Comparison of ENCODE assay signal across 23 mouse cellular contexts in the genomic region with DNA sequence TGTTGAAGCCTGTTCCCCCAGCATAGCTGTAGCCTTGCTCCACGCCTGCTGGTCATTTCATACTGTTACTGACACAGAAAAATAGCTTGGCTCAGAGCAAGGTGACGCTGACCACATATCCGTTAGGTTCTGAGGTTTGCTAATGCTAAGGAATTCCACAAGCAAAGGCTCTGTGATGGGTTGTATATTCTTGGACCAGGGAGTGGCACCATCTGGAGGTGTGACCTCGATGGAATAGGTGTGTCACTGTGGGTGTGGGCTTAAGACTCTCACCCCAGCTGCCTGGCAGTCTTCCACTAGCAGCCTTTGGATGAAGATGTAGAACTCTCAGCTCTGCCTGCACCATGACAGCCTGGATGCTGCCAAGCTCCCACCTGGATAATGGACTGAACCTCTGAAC. TPM values are rescaled to one million over a fixed set of nuclear protein-coding genes. Genes with fewer than 3 reads are reported as not detected.
A peak's percentile ranks its signal among the peaks of the same experiment; 100 is the strongest.
DNase-seq lines count a peak whose midpoint lies in the region; ATAC-seq and TF ChIP-seq lines count a peak whose summit lies in the region.
"Had no signal": no experiment of that assay in that cellular context is flagged by ENCODE, and none has a peak within 500 bp of the region (broad histone marks: within the 10 kb centered on the region; RNA-seq: fewer than 3 reads in every experiment).

No protein-coding gene starts in this region.

- H3K4me1 ChIP-seq in hindbrain, embryonic 16.5 days (ENCODE audit: control insufficient read depth, insufficient read depth, low read depth, low read length) = no peaks in the 10 kb centered on the region
- H3K4me1 ChIP-seq in hindbrain, embryonic 12.5 days = 0 out of 2 replicates have a peak, but pooled peaks cover 2% of the 10 kb centered on the region
- H3K4me1 ChIP-seq in CH12.LX (ENCODE audit: control insufficient read depth in 1 of 2, insufficient read depth in 2 of 2) = no peaks in the 10 kb centered on the region
- no peaks in the 10 kb centered on the region for H3K4me1 ChIP-seq in embryonic facial prominence, embryonic 12.5 days
- H3K4me1 ChIP-seq: embryonic facial prominence, embryonic 15.5 days; forebrain, embryonic 15.5 days; heart, embryonic 10.5 days; lung, embryonic 15.5 days; midbrain, embryonic 10.5 days had no signal

- TF ChIP-seq CTCF in CH12.LX (conservative IDR thresholded peaks at IDR 0.05 in 1 of 2, IDR thresholded peaks at IDR 0.05 in 1 of 2; ENCODE audit: low read depth in 2 of 2, low read length in 2 of 2) = no peak

- no peak for TF ChIP-seq EP300 in CH12.LX (IDR thresholded peaks at IDR 0.05; ENCODE audit: low read length)

- no peak overlapping the region for H3K9ac ChIP-seq in hindbrain, embryonic 16.5 days (ENCODE audit: low read depth, low read length)
- no peak overlapping the region for H3K9ac ChIP-seq in hindbrain, embryonic 12.5 days
- H3K9ac ChIP-seq in CH12.LX (ENCODE audit: insufficient read depth, low read depth) = no peak overlapping the region
- no peak overlapping the region for H3K9ac ChIP-seq in embryonic facial prominence, embryonic 12.5 days
- H3K9ac ChIP-seq: embryonic facial prominence, embryonic 15.5 days; forebrain, embryonic 15.5 days; liver, embryonic 14.5 days; lung, embryonic 15.5 days had no signal

- WGBS in hindbrain, embryonic 16.5 days = 88% methylated on average over 4 of the region's 4 CpGs
- 87% methylated on average over 4 of the region's 4 CpGs for WGBS in hindbrain, embryonic 12.5 days
- 86% methylated on average over 4 of the region's 4 CpGs for WGBS in embryonic facial prominence, embryonic 12.5 days

- peaks cover 6% of the 10 kb centered on the region; the same call in 1 of the 2 replicates for H3K36me3 ChIP-seq in hindbrain, embryonic 16.5 days (ENCODE audit: control insufficient read depth, insufficient read depth, low read length)
- peaks cover 37% of the 10 kb centered on the region for H3K36me3 ChIP-seq in hindbrain, embryonic 12.5 days
- peaks cover 11 to 54% of the 10 kb centered on the region in 2 experiments for H3K36me3 ChIP-seq in CH12.LX (replicated peaks in 1 of 2; ENCODE audit: control insufficient read depth in 1 of 2, insufficient read depth in 1 of 2, low read length in 1 of 2)
- peaks cover 26% of the 10 kb centered on the region for H3K36me3 ChIP-seq in embryonic facial prominence, embryonic 12.5 days

- no peaks in the 10 kb centered on the region for H3K79me2 ChIP-seq in CH12.LX (replicated peaks; ENCODE audit: control insufficient read depth, extremely low read depth, insufficient read depth, poor library complexity, severe bottlenecking)

- H3K9me3 ChIP-seq in hindbrain, embryonic 16.5 days (ENCODE audit: control insufficient read depth, low read length) = no peaks in the 10 kb centered on the region
- H3K9me3 ChIP-seq in hindbrain, embryonic 12.5 days (replicated peaks) = no peaks in the 10 kb centered on the region
- no peaks in the 10 kb centered on the region for H3K9me3 ChIP-seq in CH12.LX (replicated peaks; ENCODE audit: low read length)
- no peaks in the 10 kb centered on the region for H3K9me3 ChIP-seq in embryonic facial prominence, embryonic 12.5 days
- H3K9me3 ChIP-seq: embryonic facial prominence, embryonic 15.5 days; forebrain, embryonic 15.5 days; G1E; heart, embryonic 10.5 days; lung, embryonic 15.5 days; midbrain, embryonic 10.5 days had no signal

- TF ChIP-seq RAD21 in CH12.LX (IDR thresholded peaks at IDR 0.05; ENCODE audit: low read depth, low read length) = no peak

- dilution Hi-C loops in CH12.LX (cut with MboI; ENCODE audit: extremely low pct_ligation_motif_present, extremely low pct_unique_long_range_greater_than_20kb, low sequenced_read_pairs) = no loop called here

- in situ Hi-C loops in CH12.LX (cut with MboI; ENCODE audit: low pct_ligation_motif_present, low pct_unique_long_range_greater_than_20kb, low sequenced_read_pairs) = loop anchor here (25.0 kb wide), 1 partner anchor 246 kb away; no protein-coding TSS in a partner anchor

- no peak overlapping the region for H3K4me3 ChIP-seq in hindbrain, embryonic 16.5 days (ENCODE audit: low read length)
- H3K4me3 ChIP-seq in hindbrain, embryonic 12.5 days = no peak overlapping the region
- no peak overlapping the region for H3K4me3 ChIP-seq in CH12.LX (replicated peaks in 1 of 3; ENCODE audit: low read depth in 2 of 3, low read length in 2 of 3, poor library complexity in 1 of 3)
- no peak overlapping the region for H3K4me3 ChIP-seq in embryonic facial prominence, embryonic 12.5 days
- H3K4me3 ChIP-seq: embryonic facial prominence, embryonic 15.5 days; forebrain, embryonic 15.5 days; heart, embryonic 10.5 days; left cerebral cortex, adult 2 months; lung, embryonic 15.5 days; midbrain, embryonic 10.5 days had no signal

- no peak overlapping the region for H3K4me2 ChIP-seq in hindbrain, embryonic 16.5 days (ENCODE audit: low read length)
- no peak overlapping the region for H3K4me2 ChIP-seq in hindbrain, embryonic 12.5 days (replicated peaks)
- H3K4me2 ChIP-seq in CH12.LX (ENCODE audit: insufficient read depth, low read depth, poor library complexity, severe bottlenecking) = no peak overlapping the region
- no peak overlapping the region for H3K4me2 ChIP-seq in embryonic facial prominence, embryonic 12.5 days (replicated peaks)
- H3K4me2 ChIP-seq: embryonic facial prominence, embryonic 15.5 days; forebrain, embryonic 15.5 days; lung, embryonic 15.5 days had no signal

- peak; percentile 50 for ATAC-seq in hindbrain, embryonic 16.5 days
- ATAC-seq in hindbrain, embryonic 12.5 days (ENCODE audit: low FRiP score) = no peak
- ATAC-seq in embryonic facial prominence, embryonic 12.5 days (ENCODE audit: insufficient number of reproducible peaks, insufficient read depth, low FRiP score, low TSS enrichment) = 0 out of 2 replicates have a peak, but pooled peaks have one; percentile 47
- ATAC-seq: forebrain, embryonic 15.5 days had no signal

- TF ChIP-seq POLR2A in CH12.LX (IDR thresholded peaks at IDR 0.05; ENCODE audit: low read depth, low read length) = 0 out of 2 replicates have a peak, but pooled peaks have one; percentile 19

- no peaks in the 10 kb centered on the region for H3K27me3 ChIP-seq in hindbrain, embryonic 16.5 days (replicated peaks; ENCODE audit: control insufficient read depth, insufficient read depth, low read length)
- no peaks in the 10 kb centered on the region for H3K27me3 ChIP-seq in hindbrain, embryonic 12.5 days
- no peaks in the 10 kb centered on the region for H3K27me3 ChIP-seq in CH12.LX (replicated peaks)
- H3K27me3 ChIP-seq in embryonic facial prominence, embryonic 12.5 days = no peaks in the 10 kb centered on the region
- H3K27me3 ChIP-seq: embryonic facial prominence, embryonic 15.5 days; forebrain, embryonic 15.5 days; lung, embryonic 15.5 days had no signal

- H3K27ac ChIP-seq in hindbrain, embryonic 16.5 days (ENCODE audit: low read depth, low read length) = no peak overlapping the region
- H3K27ac ChIP-seq in hindbrain, embryonic 12.5 days = no peak overlapping the region
- H3K27ac ChIP-seq in CH12.LX (ENCODE audit: insufficient read depth, low read depth) = no peak overlapping the region
- no peak overlapping the region for H3K27ac ChIP-seq in embryonic facial prominence, embryonic 12.5 days
- H3K27ac ChIP-seq: embryonic facial prominence, embryonic 15.5 days; forebrain, embryonic 15.5 days; heart, embryonic 10.5 days; kidney, postnatal 0 days; left cerebral cortex, adult 2 months; liver, embryonic 14.5 days; lung, embryonic 15.5 days; midbrain, embryonic 10.5 days had no signal

- DNase-seq in 3134 (ENCODE audit: extremely low read depth, insufficient read length, low spot score) (peak; percentile 70), CH12.LX (ENCODE audit: extremely low read depth) (no peak)
- DNase-seq in ovary, adult 18-20 months (ENCODE audit: low spot score) = no peak
- DNase-seq in frontal cortex, postnatal 14 days (ENCODE audit: low spot score in 2 of 2) = no peak
- DNase-seq: adrenal gland, postnatal 14 days; cerebellum, adult 9-10 months; gastrocnemius, postnatal 10 days; kidney, adult 18-20 months; right cerebral cortex, adult 18-20 months; right cerebral cortex, postnatal 4 days; thymus, postnatal 14 days had no signal

TF ChIP-seq in CH12.LX, 34 proteins besides CTCF, POLR2A, EP300 and RAD21:
- TF ChIP-seq USF2 (conservative IDR thresholded peaks at IDR 0.05; ENCODE audit: low read depth, low read length) = no peak
- TF ChIP-seq PAX5 (IDR thresholded peaks at IDR 0.05; ENCODE audit: low read length) = no peak
- no peak for TF ChIP-seq ELF1 (IDR thresholded peaks at IDR 0.05; ENCODE audit: low read depth, low read length)
- no peak for TF ChIP-seq UBTF (IDR thresholded peaks at IDR 0.05; ENCODE audit: low read depth, low read length)
- no peak for TF ChIP-seq MAZ (IDR thresholded peaks at IDR 0.05; ENCODE audit: low read depth, low read length)
- no peak for TF ChIP-seq ZC3H11A (IDR thresholded peaks at IDR 0.05; ENCODE audit: low read depth, low read length)
- TF ChIP-seq MAFK (IDR thresholded peaks at IDR 0.05; ENCODE audit: insufficient replicate concordance, low read length) = no peak
- TF ChIP-seq TCF12 (IDR thresholded peaks at IDR 0.05; ENCODE audit: low read depth, low read length) = no peak
TF ChIP-seq in CH12.LX: peak in this region for 0.

RNA-seq across cellular contexts. Expression of a gene that starts 34.2 kb away (rescaled TPM):
- polyA plus RNA-seq in hindbrain, embryonic 16.5 days (2015; fragmentation: Nextera tagmentation; extraction: Ambion mirVana) = 81.6 and 92.3 TPM in 2 replicates
- 132 and 149 TPM in 2 replicates for polyA plus RNA-seq in hindbrain, embryonic 12.5 days (2016; fragmentation: Nextera tagmentation; extraction: Ambion mirVana)
- total RNA-seq in CH12.LX (2012; rRNA removed) = 52.5 and 53.7 TPM in 2 replicates
- 127 and 134 TPM in 2 replicates for total RNA-seq in CH12.LX (2014; rRNA removed)
- polyA plus RNA-seq in CH12.LX (2012; ENCODE audit: insufficient read length, low read depth) = 53.4 and 55.1 TPM in 2 replicates
- 113 and 122 TPM in 2 replicates for polyA plus RNA-seq in embryonic facial prominence, embryonic 12.5 days (2016; fragmentation: Nextera tagmentation; extraction: Ambion mirVana)

RNA-seq across cellular contexts. Expression of a gene that starts 38.2 kb away (rescaled TPM):
- 38.4 and 41.4 TPM in 2 replicates for polyA plus RNA-seq in hindbrain, embryonic 16.5 days (2015; fragmentation: Nextera tagmentation; extraction: Ambion mirVana)
- polyA plus RNA-seq in hindbrain, embryonic 12.5 days (2016; fragmentation: Nextera tagmentation; extraction: Ambion mirVana) = 63.5 and 64.3 TPM in 2 replicates
- total RNA-seq in CH12.LX (2012; rRNA removed) (21.6 and 21.8 TPM in 2 replicates), CH12.LX (2014; rRNA removed) (20.9 and 22.7 TPM in 2 replicates)
- polyA plus RNA-seq in CH12.LX (2012; ENCODE audit: insufficient read length, low read depth) = 18.9 and 23.7 TPM in 2 replicates
- 54.8 and 55.7 TPM in 2 replicates for polyA plus RNA-seq in embryonic facial prominence, embryonic 12.5 days (2016; fragmentation: Nextera tagmentation; extraction: Ambion mirVana)

RNA-seq across cellular contexts. Expression of a gene that starts 38.3 kb away (rescaled TPM):
- 12.6 and 15.1 TPM in 2 replicates for polyA plus RNA-seq in hindbrain, embryonic 16.5 days (2015; fragmentation: Nextera tagmentation; extraction: Ambion mirVana)
- 28.4 and 28.8 TPM in 2 replicates for polyA plus RNA-seq in hindbrain, embryonic 12.5 days (2016; fragmentation: Nextera tagmentation; extraction: Ambion mirVana)
- 10.8 and 14.8 TPM in 2 replicates for total RNA-seq in CH12.LX (2012; rRNA removed)
- total RNA-seq in CH12.LX (2014; rRNA removed) = 19.6 and 28.7 TPM in 2 replicates
- 6.9 and 8.0 TPM in 2 replicates for polyA plus RNA-seq in CH12.LX (2012; ENCODE audit: insufficient read length, low read depth)
- polyA plus RNA-seq in embryonic facial prominence, embryonic 12.5 days (2016; fragmentation: Nextera tagmentation; extraction: Ambion mirVana) = 24.8 and 30.6 TPM in 2 replicates
